Mouse (Mus musculus): ENCODE measurements at regions not wholly inside any gene's neighbourhood (a gene's known extent, or its start where the extent isn't known, plus 50 kb on each side); places are given as distances from the start of the nearest gene placed in this dataset.
A peak's percentile ranks its signal among the peaks of the same experiment; 100 is the strongest.

- WGBS = 22% methylated on average over 8 of the region's 8 CpGs
- ATAC-seq = peak; percentile 70
- Histone ChIP-seq H3K27me3 (replicated peaks; ENCODE audit: control insufficient read depth, insufficient read depth, low read length) (no peaks in the 10 kb centered on the region), H3K9me3 (replicated peaks; ENCODE audit: control insufficient read depth, low read length) (no peaks in the 10 kb centered on the region), H3K36me3 (ENCODE audit: control insufficient read depth, insufficient read depth, low read length) (no peaks in the 10 kb centered on the region), H3K4me2 (ENCODE audit: low read length) (no peak overlapping the region), H3K9ac (ENCODE audit: low read length) (no peak overlapping the region), H3K27ac (ENCODE audit: low read depth, low read length) (no peak overlapping the region), H3K4me3 (ENCODE audit: low read depth, low read length) (no peak overlapping the region), H3K4me1 (ENCODE audit: control insufficient read depth, insufficient read depth, low read length) (peaks cover 3% of the 10 kb centered on the region; the same call in 1 of the 2 replicates)
- DNase-seq (ENCODE audit: low spot score) = peak; percentile 33
Measured at GRCm38 (mm10) chr15:13455560-13456219, 282.2 kb upstream of the Cdh6 start.

- ATAC-seq (no peak), DNase-seq (ENCODE audit: low spot score) (no peak)
- Histone ChIP-seq H3K36me3 (ENCODE audit: control insufficient read depth, insufficient read depth, low read length) (no peaks in the 10 kb centered on the region), H3K27me3 (replicated peaks; ENCODE audit: control insufficient read depth, insufficient read depth, low read length) (no peaks in the 10 kb centered on the region), H3K4me1 (ENCODE audit: control insufficient read depth, insufficient read depth, low read length) (peaks cover 3% of the 10 kb centered on the region; the same call in 1 of the 2 replicates), H3K27ac (ENCODE audit: low read depth, low read length) (no peak overlapping the region), H3K9me3 (replicated peaks; ENCODE audit: control insufficient read depth, low read length) (no peaks in the 10 kb centered on the region), H3K4me2 (ENCODE audit: low read length) (no peak overlapping the region), H3K4me3 (ENCODE audit: low read depth, low read length) (no peak overlapping the region), H3K9ac (ENCODE audit: low read length) (no peak overlapping the region)
- 57% methylated on average over 5 of the region's 5 CpGs for WGBS
Measured at GRCm38 (mm10) chr15:13450385-13450784, 276.9 kb upstream of the Cdh6 start.

- Histone ChIP-seq H3K9me3 (replicated peaks; ENCODE audit: control insufficient read depth, low read length) (no peaks in the 10 kb centered on the region), H3K36me3 (ENCODE audit: control insufficient read depth, insufficient read depth, low read length) (no peaks in the 10 kb centered on the region), H3K9ac (ENCODE audit: low read length) (no peak overlapping the region), H3K4me3 (ENCODE audit: low read depth, low read length) (no peak overlapping the region), H3K27me3 (replicated peaks; ENCODE audit: control insufficient read depth, insufficient read depth, low read length) (no peaks in the 10 kb centered on the region), H3K4me2 (ENCODE audit: low read length) (no peak overlapping the region), H3K27ac (ENCODE audit: low read depth, low read length) (no peak overlapping the region), H3K4me1 (ENCODE audit: control insufficient read depth, insufficient read depth, low read length) (no peaks in the 10 kb centered on the region)
- WGBS = 82% methylated on average over 1 of the region's 1 CpGs
- no peak for ATAC-seq
- DNase-seq (ENCODE audit: low spot score) = no peak
Measured at GRCm38 (mm10) chr15:13434608-13435007, 261.1 kb upstream of the Cdh6 start.

- Histone ChIP-seq H3K4me2 (ENCODE audit: low read length) (no peak overlapping the region), H3K27ac (ENCODE audit: low read depth, low read length) (no peak overlapping the region), H3K9me3 (replicated peaks; ENCODE audit: control insufficient read depth, low read length) (no peaks in the 10 kb centered on the region), H3K9ac (ENCODE audit: low read length) (no peak overlapping the region), H3K36me3 (ENCODE audit: control insufficient read depth, insufficient read depth, low read length) (no peaks in the 10 kb centered on the region), H3K4me1 (ENCODE audit: control insufficient read depth, insufficient read depth, low read length) (no peaks in the 10 kb centered on the region), H3K27me3 (replicated peaks; ENCODE audit: control insufficient read depth, insufficient read depth, low read length) (no peaks in the 10 kb centered on the region), H3K4me3 (ENCODE audit: low read depth, low read length) (no peak overlapping the region)
- DNase-seq (ENCODE audit: low spot score) (no peak), ATAC-seq (no peak)
- 98% methylated on average over 2 of the region's 2 CpGs for WGBS
Measured at GRCm38 (mm10) chr15:13432971-13433370, 259.5 kb upstream of the Cdh6 start.

- ATAC-seq (peak; percentile 40; the same call in 1 of the 2 replicates), DNase-seq (ENCODE audit: low spot score) (no peak)
- H3K4me2 ChIP-seq (ENCODE audit: low read length) = no peak overlapping the region
- no peak overlapping the region for H3K27ac ChIP-seq (ENCODE audit: low read depth, low read length)
- no peaks in the 10 kb centered on the region for H3K36me3 ChIP-seq (ENCODE audit: control insufficient read depth, insufficient read depth, low read length)
- no peaks in the 10 kb centered on the region for H3K4me1 ChIP-seq (ENCODE audit: control insufficient read depth, insufficient read depth, low read length)
- WGBS = 47% methylated on average over 3 of the region's 3 CpGs
- no peaks in the 10 kb centered on the region for H3K9me3 ChIP-seq (replicated peaks; ENCODE audit: control insufficient read depth, low read length)
- no peaks in the 10 kb centered on the region for H3K27me3 ChIP-seq (replicated peaks; ENCODE audit: control insufficient read depth, insufficient read depth, low read length)
- H3K4me3 ChIP-seq (ENCODE audit: low read depth, low read length) = no peak overlapping the region
- H3K9ac ChIP-seq (ENCODE audit: low read length) = no peak overlapping the region
Measured at GRCm38 (mm10) chr15:13419616-13420015, 246.1 kb upstream of the Cdh6 start.

- Histone ChIP-seq H3K4me3 (ENCODE audit: low read depth, low read length) (no peak overlapping the region), H3K4me2 (ENCODE audit: low read length) (peak overlapping the region; percentile 39)
- peak; percentile 87 for ATAC-seq
Measured at GRCm38 (mm10) chr15:13410065-13410688, 236.7 kb upstream of the Cdh6 start.

GRCm38 (mm10) chr15:13393155-13393554, 219.7 kb upstream of the Cdh6 start:
- Histone ChIP-seq H3K36me3 (ENCODE audit: control insufficient read depth, insufficient read depth, low read length) (no peaks in the 10 kb centered on the region), H3K4me3 (ENCODE audit: low read depth, low read length) (no peak overlapping the region), H3K9me3 (replicated peaks; ENCODE audit: control insufficient read depth, low read length) (peaks cover 3% of the 10 kb centered on the region; the same call in 1 of the 2 replicates), H3K4me2 (ENCODE audit: low read length) (no peak overlapping the region), H3K27me3 (replicated peaks; ENCODE audit: control insufficient read depth, insufficient read depth, low read length) (no peaks in the 10 kb centered on the region), H3K27ac (ENCODE audit: low read depth, low read length) (peak overlapping the region; percentile 76; the same call in 1 of the 2 replicates), H3K4me1 (ENCODE audit: control insufficient read depth, insufficient read depth, low read length) (peaks cover 13% of the 10 kb centered on the region; the same call in 1 of the 2 replicates), H3K9ac (ENCODE audit: low read length) (no peak overlapping the region)
- peak; percentile 97 for ATAC-seq
- DNase-seq (ENCODE audit: low spot score) = peak; percentile 93
- 1% methylated on average over 6 of the region's 6 CpGs for WGBS

More at GRCm38 (mm10) chr15:13410065-13410688, 236.7 kb upstream of the Cdh6 start:
- H3K27ac ChIP-seq (ENCODE audit: low read depth, low read length) = 0 out of 2 replicates have a peak overlapping the region, but pooled peaks have one; percentile 2
- WGBS = 11% methylated on average over 11 of the region's 11 CpGs
- H3K9me3 ChIP-seq (replicated peaks; ENCODE audit: control insufficient read depth, low read length) = no peaks in the 10 kb centered on the region
- H3K9ac ChIP-seq (ENCODE audit: low read length) = no peak overlapping the region
- no peaks in the 10 kb centered on the region for H3K36me3 ChIP-seq (ENCODE audit: control insufficient read depth, insufficient read depth, low read length)
- H3K27me3 ChIP-seq (replicated peaks; ENCODE audit: control insufficient read depth, insufficient read depth, low read length) = no peaks in the 10 kb centered on the region
- peaks cover 9% of the 10 kb centered on the region; the same call in 1 of the 2 replicates for H3K4me1 ChIP-seq (ENCODE audit: control insufficient read depth, insufficient read depth, low read length)
- DNase-seq (ENCODE audit: low spot score) = peak; percentile 75

GRCm38 (mm10) chr15:13391331-13391730, 217.9 kb upstream of the Cdh6 start:
- DNase-seq (ENCODE audit: low spot score) (no peak), ATAC-seq (no peak)
- Histone ChIP-seq H3K27me3 (replicated peaks; ENCODE audit: control insufficient read depth, insufficient read depth, low read length) (no peaks in the 10 kb centered on the region), H3K36me3 (ENCODE audit: control insufficient read depth, insufficient read depth, low read length) (no peaks in the 10 kb centered on the region), H3K9me3 (replicated peaks; ENCODE audit: control insufficient read depth, low read length) (peaks cover 3% of the 10 kb centered on the region; the same call in 1 of the 2 replicates), H3K4me2 (ENCODE audit: low read length) (no peak overlapping the region), H3K9ac (ENCODE audit: low read length) (no peak overlapping the region), H3K27ac (ENCODE audit: low read depth, low read length) (no peak overlapping the region), H3K4me3 (ENCODE audit: low read depth, low read length) (no peak overlapping the region), H3K4me1 (ENCODE audit: control insufficient read depth, insufficient read depth, low read length) (peaks cover 13% of the 10 kb centered on the region; the same call in 1 of the 2 replicates)
- WGBS = 83% methylated on average over 4 of the region's 4 CpGs

GRCm38 (mm10) chr15:13384815-13385214, 211.3 kb upstream of the Cdh6 start:
- DNase-seq (ENCODE audit: low spot score) = peak; percentile 33
- Histone ChIP-seq H3K4me1 (ENCODE audit: control insufficient read depth, insufficient read depth, low read length) (no peaks in the 10 kb centered on the region), H3K9me3 (replicated peaks; ENCODE audit: control insufficient read depth, low read length) (no peaks in the 10 kb centered on the region), H3K4me2 (ENCODE audit: low read length) (no peak overlapping the region), H3K36me3 (ENCODE audit: control insufficient read depth, insufficient read depth, low read length) (no peaks in the 10 kb centered on the region), H3K27me3 (replicated peaks; ENCODE audit: control insufficient read depth, insufficient read depth, low read length) (no peaks in the 10 kb centered on the region), H3K27ac (ENCODE audit: low read depth, low read length) (no peak overlapping the region), H3K9ac (ENCODE audit: low read length) (no peak overlapping the region), H3K4me3 (ENCODE audit: low read depth, low read length) (no peak overlapping the region)
- ATAC-seq = peak; percentile 72
- 13% methylated on average over 6 of the region's 6 CpGs for WGBS

Measured in forebrain, embryonic 14.5 days (tissue).